Mouse (Mus musculus): Measurements from ENCODE around the gene Dusp6.

DNA sequence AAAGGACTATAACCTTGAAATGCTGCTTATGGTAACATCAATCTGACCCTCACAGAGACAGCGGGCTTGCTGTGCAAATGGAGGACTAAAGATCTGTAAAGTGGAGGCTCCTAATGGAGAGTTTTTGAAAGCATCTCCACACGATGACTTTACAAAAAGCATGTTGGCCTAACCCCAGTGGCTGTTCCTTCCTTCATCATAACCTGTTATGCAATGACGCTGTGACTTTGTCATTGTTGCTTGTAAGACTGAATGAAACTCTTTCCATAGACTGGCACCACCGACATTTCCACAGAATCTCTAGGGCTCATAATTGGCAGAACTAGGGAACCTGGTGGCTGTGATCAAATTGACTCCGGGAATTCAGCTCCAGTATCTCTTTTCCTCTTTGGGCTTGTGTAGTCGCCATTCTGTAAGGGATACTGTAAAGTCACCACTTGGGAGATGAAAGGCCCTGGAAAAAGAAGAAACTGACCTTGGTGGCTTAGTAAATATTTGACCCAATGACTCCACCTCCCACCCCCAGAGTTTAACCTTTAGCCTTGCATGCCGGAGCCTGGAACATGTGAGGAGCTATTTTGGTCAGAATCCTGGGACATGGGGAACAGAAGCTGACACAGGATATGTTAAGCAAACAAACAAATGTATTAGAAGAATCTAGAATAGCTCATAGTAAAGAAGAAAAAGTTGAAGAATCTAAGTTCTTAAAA, 30.4 kb upstream of the Dusp6 start:
- TF ChIP-seq CTCF (IDR thresholded peaks at IDR 0.05; ENCODE audit: extremely low read depth, insufficient read depth, insufficient read length, insufficient replicate concordance) (no peak), POLR2A (IDR thresholded peaks at IDR 0.05; ENCODE audit: low read depth, low read length) (no peak)
